Mouse (Mus musculus) Patski (cell line): ENCODE data around the gene Mok. TPM values are rescaled to one million over a fixed set of nuclear protein-coding genes. Genes with fewer than 3 reads are reported as not detected.

Source experiments
- ATAC-seq: fragments of 100-300 bp; one replicate; pipeline ENCODE4 v1.8.0; 2021
- CTCF ChIA-PET: fragments of 350-600 bp; sonication (Branson Sonifier 250); formaldehyde crosslinking; loops from one replicate; lab custom pipeline; 2022; ENCODE audit warnings: inconsistent platforms; lab: Charles Lee
- POLR2A ChIA-PET: fragments of 350-600 bp; sonication (Branson Sonifier 250); formaldehyde crosslinking; loops from one replicate; lab custom pipeline; 2022; ENCODE audit warnings: antibody characterized with exemption, inconsistent platforms; lab: Charles Lee
- DNase-seq: peaks from one replicate; pipeline ENCODE4 v3.0.0-alpha.2; 2011; ENCODE audit warnings: low read depth, low spot score
- H3K27me3 ChIP-seq: fragments of 371-371 bp; one replicate; pipeline ENCODE4 v1.5.1; 2021
- CTCF ChIP-seq: fragments of 100-300 bp; IDR thresholded peaks from one replicate; pipeline ENCODE4 v1.5.1; 2021
- in situ Hi-C: fragments of 300-500 bp; cut with MboI; formaldehyde crosslinking; loops from 3 replicates; pipeline ENCODE4 v1.11.1; 2018; ENCODE audit warnings: low pct_unique_long_range_greater_than_20kb, mixed read lengths
- polyA plus RNA-seq: library from polyadenylated mRNA; unstranded; gene quantifications from one replicate; pipeline ENCODE4 v1.2.3, GENCODE M21; 2021

Gene Mok
- polyA plus RNA-seq, 1 experiment from 2014 or later = 16.2 TPM

GRCm38 (mm10) chr12:110850010-110850928, 9.5 kb upstream of the Mok start, which contains the start of gene Zfp839:
TSS of gene Zfp839 (plus strand) at chr12:110850253.
- TF ChIP-seq CTCF = no peak
- ChIA-PET CTCF (no interaction called here), POLR2A (interaction anchor here (0.6 kb wide), 1 partner anchor 107 kb away, joined by 3 read pairs; no protein-coding TSS in a partner anchor)
- H3K27me3 ChIP-seq = no peaks in the 10 kb centered on the region
- DNase-seq = no peak
- peak; percentile 50 for ATAC-seq
- in situ Hi-C loops = no loop called here

GRCm38 (mm10) chr12:110846191-110846765, 5.5 kb upstream of the Mok start:
- in situ Hi-C loops = loop anchor here (10.0 kb wide), 3 partner anchors 111 to 401 kb away; partner anchors contain the start of genes 1700001K19Rik, Ppp2r5c and Wdr20
- ATAC-seq (no peak), DNase-seq (no peak)
- TF ChIP-seq CTCF = no peak
- POLR2A ChIA-PET = no interaction called here
- H3K27me3 ChIP-seq = no peaks in the 10 kb centered on the region
- CTCF ChIA-PET = no interaction called here

- in situ Hi-C loops = loop anchor here (10.0 kb wide), 3 partner anchors 111 to 401 kb away; partner anchors contain the start of genes 1700001K19Rik, Ppp2r5c and Wdr20
- CTCF ChIA-PET = no interaction called here
- no peaks in the 10 kb centered on the region for H3K27me3 ChIP-seq
- ATAC-seq = peak; percentile 72
- TF ChIP-seq CTCF = no peak
- peak; percentile 90 for DNase-seq
- POLR2A ChIA-PET = interaction anchor here (1.2 kb wide), 1 partner anchor 36 kb away, joined by 3 read pairs; no protein-coding TSS in a partner anchor
Observed at GRCm38 (mm10) chr12:110845131-110845880, 4.6 kb upstream of the Mok start.

- ChIA-PET CTCF (interaction anchor here (1.0 kb wide), 1 partner anchor 142 kb away, joined by 4 read pairs; the partner anchor contains the start of gene Hsp90aa1), POLR2A (interaction anchor here (0.6 to 1.2 kb wide), 2 partner anchors 35 to 108 kb away, joined by 3 to 5 read pairs; no protein-coding TSS in a partner anchor)
- DNase-seq (no peak), ATAC-seq (peak; percentile 9)
- in situ Hi-C loops = loop anchor here (5.0 to 10.0 kb wide), 5 partner anchors 110 to 427 kb away; partner anchors contain the start of genes 1700001K19Rik, Ppp2r5c and Wdr20
- TF ChIP-seq CTCF = no peak
- H3K27me3 ChIP-seq = no peaks in the 10 kb centered on the region
Observed at GRCm38 (mm10) chr12:110844227-110845130, 3.7 kb upstream of the Mok start.

GRCm38 (mm10) chr12:110843194-110844048, 2.7 kb upstream of the Mok start:
- ChIA-PET CTCF (interaction anchor here (0.6 to 1.9 kb wide), 10 partner anchors 10 to 389 kb away, joined by 3 to 6 read pairs (median 4); partner anchors contain the start of genes Hsp90aa1 and Wdr20), POLR2A (no interaction called here)
- no peak for DNase-seq
- TF ChIP-seq CTCF = no peak
- in situ Hi-C loops = loop anchor here (5.0 to 10.0 kb wide), 5 partner anchors 109 to 426 kb away; partner anchors contain the start of genes 1700001K19Rik, Ppp2r5c and Wdr20
- peak; percentile 22 for ATAC-seq
- H3K27me3 ChIP-seq = no peaks in the 10 kb centered on the region

- H3K27me3 ChIP-seq = no peaks in the 10 kb centered on the region
- in situ Hi-C loops = loop anchor here (5.0 to 10.0 kb wide), 5 partner anchors 107 to 425 kb away; partner anchors contain the start of genes 1700001K19Rik, Ppp2r5c and Wdr20
- TF ChIP-seq CTCF = no peak
- CTCF ChIA-PET = interaction anchor here (1.3 to 1.9 kb wide), 3 partner anchors 104 to 245 kb away, joined by 3 to 6 read pairs (median 4); partner anchors contain the start of genes Hsp90aa1 and Wdr20
- POLR2A ChIA-PET = no interaction called here
- ATAC-seq = no peak
- DNase-seq = no peak
Observed at GRCm38 (mm10) chr12:110841731-110842493, 1.2 kb upstream of the Mok start.

GRCm38 (mm10) chr12:110837850-110838249, 2.9 kb downstream of the Mok start:
- DNase-seq (no peak), ATAC-seq (no peak)
- TF ChIP-seq CTCF = no peak
- POLR2A ChIA-PET = interaction anchor here (0.6 to 0.7 kb wide), 5 partner anchors 29 to 372 kb away, joined by 3 to 7 read pairs (median 4); no protein-coding TSS in a partner anchor
- H3K27me3 ChIP-seq = no peaks in the 10 kb centered on the region
- in situ Hi-C loops = no loop called here
- CTCF ChIA-PET = interaction anchor here (1.3 kb wide), 1 partner anchor 41 kb away, joined by 4 read pairs; no protein-coding TSS in a partner anchor
